Mouse (Mus musculus): ENCODE data around the gene Hist1h4h. TPM values are rescaled to one million over a fixed set of nuclear protein-coding genes. Genes with fewer than 3 reads are reported as not detected.
A peak's percentile ranks its signal among the peaks of the same experiment; 100 is the strongest.

Hist1h4h gene
- polyA plus RNA-seq, 1 experiment from 2014 or later = 4.9 TPM

- ATAC-seq (replicated peaks; ENCODE audit: low FRiP score) = no peak; the same call in 1 of the 2 replicates
- Histone ChIP-seq H3K9ac (ENCODE audit: low read length) (peak overlapping the region; percentile 47; the same call in 1 of the 2 replicates), H3K9me3 (ENCODE audit: control insufficient read depth, low read length) (no peaks in the 10 kb centered on the region), H3K27ac (ENCODE audit: low read depth, low read length) (no peak overlapping the region), H3K4me2 (ENCODE audit: low read depth, low read length, severe bottlenecking) (peak overlapping the region; percentile 55), H3K4me3 (ENCODE audit: low read depth, low read length) (peak overlapping the region; percentile 28), H3K27me3 (ENCODE audit: control insufficient read depth, insufficient read depth, low read length) (no peaks in the 10 kb centered on the region), H3K36me3 (ENCODE audit: control insufficient read depth, insufficient read depth, low read length) (no peaks in the 10 kb centered on the region), H3K4me1 (replicated peaks; ENCODE audit: control insufficient read depth, insufficient read depth, low read length) (peaks cover 2% of the 10 kb centered on the region; the same call in 1 of the 2 replicates)
- WGBS = 2% methylated on average over 14 of the region's 14 CpGs
- peak; percentile 70 for DNase-seq (ENCODE audit: low spot score)
Measured at GRCm38 (mm10) chr13:23505662-23506345, 25.0 kb upstream of the Hist1h4h start.

- peak overlapping the region; percentile 55; the same call in 1 of the 2 replicates for H3K4me2 ChIP-seq (ENCODE audit: low read depth, low read length, severe bottlenecking)
Measured at GRCm38 (mm10) chr13:23506351-23506750, 24.5 kb upstream of the Hist1h4h start.

GRCm38 (mm10) chr13:23506819-23507515 lies 23.9 kb upstream of the Hist1h4h start:
- Histone ChIP-seq H3K27me3 (ENCODE audit: control insufficient read depth, insufficient read depth, low read length) (no peaks in the 10 kb centered on the region), H3K9me3 (ENCODE audit: control insufficient read depth, low read length) (no peaks in the 10 kb centered on the region), H3K36me3 (ENCODE audit: control insufficient read depth, insufficient read depth, low read length) (no peaks in the 10 kb centered on the region), H3K4me2 (ENCODE audit: low read depth, low read length, severe bottlenecking) (peak overlapping the region; percentile 26; the same call in 1 of the 2 replicates), H3K9ac (ENCODE audit: low read length) (no peak overlapping the region), H3K4me3 (ENCODE audit: low read depth, low read length) (no peak overlapping the region), H3K27ac (ENCODE audit: low read depth, low read length) (no peak overlapping the region), H3K4me1 (replicated peaks; ENCODE audit: control insufficient read depth, insufficient read depth, low read length) (peaks cover 2% of the 10 kb centered on the region; the same call in 1 of the 2 replicates)
- 11% methylated on average over 14 of the region's 14 CpGs for WGBS
- ATAC-seq (replicated peaks; ENCODE audit: low FRiP score) (no peak), DNase-seq (ENCODE audit: low spot score) (peak; percentile 74)

More at GRCm38 (mm10) chr13:23506351-23506750, 24.5 kb upstream of the Hist1h4h start:
- peaks cover 2% of the 10 kb centered on the region; the same call in 1 of the 2 replicates for H3K4me1 ChIP-seq (replicated peaks; ENCODE audit: control insufficient read depth, insufficient read depth, low read length)
- no peaks in the 10 kb centered on the region for H3K27me3 ChIP-seq (ENCODE audit: control insufficient read depth, insufficient read depth, low read length)
- H3K36me3 ChIP-seq (ENCODE audit: control insufficient read depth, insufficient read depth, low read length) = no peaks in the 10 kb centered on the region
- H3K4me3 ChIP-seq (ENCODE audit: low read depth, low read length) = peak overlapping the region; percentile 28
- no peak overlapping the region for H3K9ac ChIP-seq (ENCODE audit: low read length)
- 1% methylated on average over 13 of the region's 13 CpGs for WGBS
- no peak overlapping the region for H3K27ac ChIP-seq (ENCODE audit: low read depth, low read length)
- DNase-seq (ENCODE audit: low spot score) (peak; percentile 78), ATAC-seq (replicated peaks; ENCODE audit: low FRiP score) (no peak)
- no peaks in the 10 kb centered on the region for H3K9me3 ChIP-seq (ENCODE audit: control insufficient read depth, low read length)

- no peak overlapping the region for H3K9ac ChIP-seq (ENCODE audit: low read length)
- no peak for DNase-seq (ENCODE audit: low spot score)
- ATAC-seq (replicated peaks; ENCODE audit: low FRiP score) = no peak
- WGBS = 42% methylated on average over 1 of the region's 1 CpGs
- no peak overlapping the region for H3K4me3 ChIP-seq (ENCODE audit: low read depth, low read length)
- no peaks in the 10 kb centered on the region for H3K9me3 ChIP-seq (ENCODE audit: control insufficient read depth, low read length)
- H3K27me3 ChIP-seq (ENCODE audit: control insufficient read depth, insufficient read depth, low read length) = no peaks in the 10 kb centered on the region
- H3K36me3 ChIP-seq (ENCODE audit: control insufficient read depth, insufficient read depth, low read length) = no peaks in the 10 kb centered on the region
- H3K4me1 ChIP-seq (replicated peaks; ENCODE audit: control insufficient read depth, insufficient read depth, low read length) = peaks cover under 1% of the 10 kb centered on the region; the same call in 1 of the 2 replicates
- no peak overlapping the region for H3K4me2 ChIP-seq (ENCODE audit: low read depth, low read length, severe bottlenecking)
- no peak overlapping the region for H3K27ac ChIP-seq (ENCODE audit: low read depth, low read length)
Measured at GRCm38 (mm10) chr13:23510127-23510526, 20.7 kb upstream of the Hist1h4h start.

DNA sequence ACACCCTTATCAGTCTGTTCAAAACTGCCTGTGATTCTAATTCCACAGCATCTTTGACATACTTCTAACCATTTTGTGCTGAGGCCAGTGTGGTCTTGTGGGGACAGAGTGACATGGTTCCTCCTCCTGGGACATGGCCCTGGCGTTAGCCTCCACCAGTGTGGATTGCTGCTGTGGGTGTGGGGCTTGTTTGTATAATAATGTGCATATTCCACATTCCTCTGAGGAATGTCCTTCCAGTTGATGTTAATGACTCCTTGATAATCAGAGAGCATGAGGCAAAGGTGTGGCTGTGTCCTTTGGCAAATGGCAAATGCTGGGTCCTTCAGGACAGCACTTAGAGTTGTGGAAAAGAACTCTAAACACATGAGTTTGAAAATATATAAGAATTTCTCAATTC lies 17.3 kb upstream of the Hist1h4h start:
- no peak overlapping the region for H3K9ac ChIP-seq (ENCODE audit: low read length)
- no peak overlapping the region for H3K27ac ChIP-seq (ENCODE audit: low read depth, low read length)
- 91% methylated on average over 1 of the region's 1 CpGs for WGBS
- H3K27me3 ChIP-seq (ENCODE audit: control insufficient read depth, insufficient read depth, low read length) = no peaks in the 10 kb centered on the region
- H3K9me3 ChIP-seq (ENCODE audit: control insufficient read depth, low read length) = no peaks in the 10 kb centered on the region
- H3K36me3 ChIP-seq (ENCODE audit: control insufficient read depth, insufficient read depth, low read length) = no peaks in the 10 kb centered on the region
- no peak for ATAC-seq (replicated peaks; ENCODE audit: low FRiP score)
- no peak overlapping the region for H3K4me3 ChIP-seq (ENCODE audit: low read depth, low read length)
- DNase-seq (ENCODE audit: low spot score) = no peak
- H3K4me1 ChIP-seq (replicated peaks; ENCODE audit: control insufficient read depth, insufficient read depth, low read length) = 0 out of 2 replicates have a peak, but pooled peaks cover 3% of the 10 kb centered on the region
- no peak overlapping the region for H3K4me2 ChIP-seq (ENCODE audit: low read depth, low read length, severe bottlenecking)

DNA sequence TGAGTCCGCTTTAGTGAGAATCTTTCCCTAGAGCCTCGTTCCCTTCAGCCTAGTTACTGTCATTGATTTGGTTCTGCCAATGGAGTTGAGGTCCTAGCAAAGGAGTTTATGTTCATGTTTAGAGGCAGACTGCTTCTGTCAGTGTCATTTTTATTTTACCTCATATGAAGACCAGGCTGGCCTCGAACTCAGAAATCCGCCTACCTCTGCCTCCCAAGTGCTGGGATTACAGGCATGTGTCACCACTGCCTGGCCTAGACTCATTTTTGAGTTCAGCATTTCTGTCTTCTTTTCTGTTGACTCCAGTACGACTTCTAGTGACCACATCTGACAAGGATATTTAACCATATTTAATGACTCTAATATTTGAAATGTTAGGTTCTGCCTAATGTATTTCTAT lies 15.6 kb upstream of the Hist1h4h start:
- no peaks in the 10 kb centered on the region for H3K36me3 ChIP-seq (ENCODE audit: control insufficient read depth, insufficient read depth, low read length)
- ATAC-seq (replicated peaks; ENCODE audit: low FRiP score) (no peak), DNase-seq (ENCODE audit: low spot score) (no peak)
- 67% methylated on average over 5 of the region's 5 CpGs for WGBS
- H3K9me3 ChIP-seq (ENCODE audit: control insufficient read depth, low read length) = no peaks in the 10 kb centered on the region
- H3K4me2 ChIP-seq (ENCODE audit: low read depth, low read length, severe bottlenecking) = no peak overlapping the region
- no peak overlapping the region for H3K9ac ChIP-seq (ENCODE audit: low read length)
- no peak overlapping the region for H3K27ac ChIP-seq (ENCODE audit: low read depth, low read length)
- no peak overlapping the region for H3K4me3 ChIP-seq (ENCODE audit: low read depth, low read length)
- 0 out of 2 replicates have a peak, but pooled peaks cover 3% of the 10 kb centered on the region for H3K4me1 ChIP-seq (replicated peaks; ENCODE audit: control insufficient read depth, insufficient read depth, low read length)
- no peaks in the 10 kb centered on the region for H3K27me3 ChIP-seq (ENCODE audit: control insufficient read depth, insufficient read depth, low read length)

GRCm38 (mm10) chr13:23515826-23516620 lies 14.8 kb upstream of the Hist1h4h start:
- no peak for ATAC-seq (replicated peaks; ENCODE audit: low FRiP score)

More at GRCm38 (mm10) chr13:23515826-23516620, 14.8 kb upstream of the Hist1h4h start:
- Histone ChIP-seq H3K4me1 (replicated peaks; ENCODE audit: control insufficient read depth, insufficient read depth, low read length) (0 out of 2 replicates have a peak, but pooled peaks cover 3% of the 10 kb centered on the region), H3K27ac (ENCODE audit: low read depth, low read length) (no peak overlapping the region), H3K9ac (ENCODE audit: low read length) (peak overlapping the region; percentile 41; the same call in 1 of the 2 replicates), H3K36me3 (ENCODE audit: control insufficient read depth, insufficient read depth, low read length) (no peaks in the 10 kb centered on the region), H3K27me3 (ENCODE audit: control insufficient read depth, insufficient read depth, low read length) (no peaks in the 10 kb centered on the region), H3K4me3 (ENCODE audit: low read depth, low read length) (peak overlapping the region; percentile 42), H3K4me2 (ENCODE audit: low read depth, low read length, severe bottlenecking) (peak overlapping the region; percentile 62), H3K9me3 (ENCODE audit: control insufficient read depth, low read length) (no peaks in the 10 kb centered on the region)
- 57% methylated on average over 15 of the region's 15 CpGs for WGBS
- DNase-seq (ENCODE audit: low spot score) = no peak
